Mouse (Mus musculus) CD4-positive helper T cell, adult 2 months (primary cell): ENCODE data around the gene Fbxl7.
"Not testable (repeated sequence)": the region's sequence is repeated elsewhere in the genome, so short reads cannot be mapped to it uniquely, and the experiment has no call there.

Source experiments
- DNase-seq: peaks from one replicate; pipeline ENCODE4 v3.0.0-alpha.2; 2012; ENCODE audit warnings: low read depth, missing footprints, low spot score

Fbxl7 gene

GRCm38 (mm10) chr15:26812856-26813255 lies 82.5 kb downstream of the Fbxl7 start:
- no peak for DNase-seq

- DNase-seq: no peak
Observed at GRCm38 (mm10) chr15:26809569-26809968, 85.8 kb downstream of the Fbxl7 start.

GRCm38 (mm10) chr15:26804046-26804445 lies 91.3 kb downstream of the Fbxl7 start:
- DNase-seq: no peak

GRCm38 (mm10) chr15:26799457-26800021 lies 95.8 kb downstream of the Fbxl7 start:
- no peak for DNase-seq

GRCm38 (mm10) chr15:26795937-26796336 lies 99.4 kb downstream of the Fbxl7 start:
- no peak for DNase-seq

- DNase-seq: no peak
Observed at GRCm38 (mm10) chr15:26795518-26795917, 99.9 kb downstream of the Fbxl7 start.

- no peak for DNase-seq
Observed at GRCm38 (mm10) chr15:26787148-26787547, 108.2 kb downstream of the Fbxl7 start.

GRCm38 (mm10) chr15:26780557-26780956 lies 114.8 kb downstream of the Fbxl7 start:
- no peak for DNase-seq

GRCm38 (mm10) chr15:26779129-26779528 lies 116.3 kb downstream of the Fbxl7 start:
- no peak for DNase-seq

GRCm38 (mm10) chr15:26775720-26776119 lies 119.7 kb downstream of the Fbxl7 start:
- DNase-seq: no peak

- no peak for DNase-seq
Observed at GRCm38 (mm10) chr15:26774895-26775294, 120.5 kb downstream of the Fbxl7 start.

- DNase-seq: no peak
Observed at GRCm38 (mm10) chr15:26761651-26762050, 133.7 kb downstream of the Fbxl7 start.

GRCm38 (mm10) chr15:26748484-26748883 lies 146.9 kb downstream of the Fbxl7 start:
- no peak for DNase-seq

- no peak for DNase-seq
Observed at GRCm38 (mm10) chr15:26732366-26732765, 163.0 kb downstream of the Fbxl7 start.

- no peak for DNase-seq
Observed at GRCm38 (mm10) chr15:26730760-26731159, 164.6 kb downstream of the Fbxl7 start.

- DNase-seq: not testable (repeated sequence)
Observed at GRCm38 (mm10) chr15:26729341-26729740, 166.0 kb downstream of the Fbxl7 start.

- no peak for DNase-seq
Observed at GRCm38 (mm10) chr15:26718390-26719036, 176.9 kb downstream of the Fbxl7 start.

- DNase-seq: no peak
Observed at GRCm38 (mm10) chr15:26717952-26718351, 177.4 kb downstream of the Fbxl7 start.

GRCm38 (mm10) chr15:26716181-26716580 lies 179.2 kb downstream of the Fbxl7 start:
- no peak for DNase-seq

- DNase-seq: no peak
Observed at GRCm38 (mm10) chr15:26715635-26716034, 179.7 kb downstream of the Fbxl7 start.

GRCm38 (mm10) chr15:26712271-26712670 lies 183.1 kb downstream of the Fbxl7 start:
- DNase-seq: no peak

- no peak for DNase-seq
Observed at GRCm38 (mm10) chr15:26704966-26705365, 190.4 kb downstream of the Fbxl7 start.

- no peak for DNase-seq
Observed at GRCm38 (mm10) chr15:26703156-26703840, 192.1 kb downstream of the Fbxl7 start.
